Mouse (Mus musculus) C2C12 (cell line): ENCODE results near the gene Hectd4.

ENCODE experiments used
- CTCF ChIP-seq: IDR thresholded peaks from one replicate; pipeline ENCODE4 v1.5.1; 2011; ENCODE audit not compliant: control insufficient read depth, insufficient read depth, insufficient read length
- MAX ChIP-seq: IDR thresholded peaks from one replicate; pipeline ENCODE4 v1.6.1; 2011; ENCODE audit warnings: mild to moderate bottlenecking, control low read depth
- MYOG ChIP-seq: IDR thresholded peaks from one replicate; pipeline ENCODE4 v1.6.1; 2011; ENCODE audit not compliant: control insufficient read depth, insufficient read length; ENCODE audit errors: extremely low read depth
- USF1 ChIP-seq: IDR thresholded peaks from one replicate; pipeline ENCODE4 v1.6.1; 2011; ENCODE audit warnings: low read depth, mild to moderate bottlenecking, control low read depth, moderate library complexity

- TF ChIP-seq USF1 (no peak), CTCF (no peak), MYOG (no peak), MAX (no peak)
These were observed 44.6 kb downstream of the Hectd4 start for GRCm38 (mm10) chr5:121264593-121264992.
